Mouse (Mus musculus) bone marrow macrophage, adult 2 months (primary cell): ENCODE results near the gene Cblb.

Experiments used
- CTCF ChIP-seq: IDR thresholded peaks from 2 replicates; pipeline ENCODE4 v1.5.1; 2012; ENCODE audit warnings: low read depth, mild to moderate bottlenecking, low read length, moderate library complexity
- POLR2A ChIP-seq: IDR thresholded peaks from 2 replicates; pipeline ENCODE4 v1.6.1; 2012; ENCODE audit warnings: mild to moderate bottlenecking, low read depth, low read length, borderline replicate concordance

DNA sequence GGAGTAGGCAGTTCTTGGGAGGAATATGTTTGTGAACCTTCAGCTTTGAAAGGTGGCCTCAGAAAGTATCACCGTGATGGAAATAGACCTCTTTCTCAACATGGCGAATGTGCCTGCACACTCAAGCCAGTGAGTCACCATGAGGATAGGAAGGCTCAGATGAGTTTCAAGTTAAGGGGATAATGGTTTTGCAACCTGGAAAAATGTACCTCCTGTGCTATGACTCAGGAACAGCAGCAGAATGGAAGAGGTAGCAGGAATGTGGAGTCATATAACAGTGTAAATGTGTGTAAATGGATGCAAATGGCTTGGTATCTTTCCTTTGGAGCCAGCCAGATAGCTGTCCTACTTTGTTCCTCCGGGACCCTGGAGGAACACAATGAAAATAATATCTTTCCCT, 148.8 kb downstream of the Cblb start:
- TF ChIP-seq CTCF (no peak), POLR2A (no peak)
